Mouse (Mus musculus): ENCODE measurements around the gene Zfp189.

DNA sequence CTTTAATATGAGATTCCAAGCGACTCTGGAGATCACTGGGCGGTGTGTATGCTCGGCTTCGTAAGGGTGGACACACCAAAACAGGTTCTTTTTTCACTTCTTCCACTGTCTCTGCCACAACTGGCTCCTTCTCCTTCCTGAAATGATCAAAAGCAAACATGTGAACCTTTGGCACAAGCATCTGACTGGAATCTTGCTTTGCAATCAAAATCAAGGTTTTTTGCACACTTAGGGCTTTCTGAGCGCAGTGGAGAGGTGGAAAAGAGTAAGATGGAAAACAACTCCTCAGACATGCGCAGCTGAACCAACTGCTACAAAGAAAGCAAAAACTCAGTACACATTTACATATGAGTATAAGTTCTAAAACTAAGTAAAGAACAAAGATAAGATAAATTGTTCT is 6.5 kb upstream of the Zfp189 start:
- no peak for TF ChIP-seq CTCF (IDR thresholded peaks at IDR 0.05; ENCODE audit: low read depth)
- TF ChIP-seq EP300 (optimal IDR thresholded peaks at IDR 0.05) = no peak
